Mouse (Mus musculus) small intestine, adult 2 months (tissue): ENCODE measurements around the gene Melk. TPM values are rescaled to one million over a fixed set of nuclear protein-coding genes. Genes with fewer than 3 reads are reported as not detected.

Experiments
- H3K27ac ChIP-seq: fragments of 200-500 bp; 2 replicates; pipeline ENCODE4 v1.5.1; 2012; ENCODE audit warnings: low read depth, low read length, control low read depth, inconsistent platforms; ENCODE audit not compliant: insufficient read depth
- H3K27me3 ChIP-seq: fragments of 200-500 bp; 2 replicates; pipeline ENCODE4 v1.6.1; 2012; ENCODE audit warnings: mild to moderate bottlenecking, moderate library complexity, low read length, inconsistent platforms; ENCODE audit not compliant: control insufficient read depth, insufficient read depth
- H3K36me3 ChIP-seq: fragments of 200-500 bp; 2 replicates; pipeline ENCODE4 v1.6.1; 2012; ENCODE audit warnings: mild to moderate bottlenecking, low read length, control low read depth, inconsistent platforms; ENCODE audit not compliant: control insufficient read depth, insufficient read depth
- H3K4me1 ChIP-seq: fragments of 200-500 bp; 2 replicates; pipeline ENCODE4 v1.6.1; 2012; ENCODE audit warnings: low read length, inconsistent platforms, mixed read lengths; ENCODE audit not compliant: control insufficient read depth, insufficient read depth, insufficient read length
- H3K4me3 ChIP-seq: fragments of 200-500 bp; 2 replicates; pipeline ENCODE4 v1.5.1; 2012; ENCODE audit warnings: low read depth, mild to moderate bottlenecking, control low read depth, inconsistent platforms, low read length, moderate library complexity
- CTCF ChIP-seq: fragments of 200-500 bp; IDR thresholded peaks from 2 replicates; pipeline ENCODE4 v1.5.1; 2012; ENCODE audit warnings: low read depth, mild to moderate bottlenecking, control low read depth, inconsistent platforms, low read length, moderate library complexity, mixed read lengths; ENCODE audit not compliant: insufficient replicate concordance, insufficient read length; ENCODE audit errors: extremely low read depth
- POLR2A ChIP-seq: fragments of 200-500 bp; IDR thresholded peaks from 2 replicates; pipeline ENCODE4 v1.6.1; 2012; ENCODE audit warnings: low read depth, mild to moderate bottlenecking, control low read depth, inconsistent platforms, low read length, moderate library complexity
- WGBS: fragments of 180-500 bp; shearing (Covaris S2); methylation state at CpG from one replicate; pipeline ENCODE4 v1.1.7; 2018; 5-methylcytosine and 5-hydroxymethylcytosine counted together
- polyA plus RNA-seq: library from polyadenylated mRNA; depleted of rRNA; stranded (reverse); fragments of >200 nt; gene quantifications from 2 replicates; pipeline ENCODE4 v1.2.3, GENCODE M21; 2012; rRNA removed

The Melk gene
- polyA plus RNA-seq = 1.1 and 2.4 TPM in 2 replicates

DNA sequence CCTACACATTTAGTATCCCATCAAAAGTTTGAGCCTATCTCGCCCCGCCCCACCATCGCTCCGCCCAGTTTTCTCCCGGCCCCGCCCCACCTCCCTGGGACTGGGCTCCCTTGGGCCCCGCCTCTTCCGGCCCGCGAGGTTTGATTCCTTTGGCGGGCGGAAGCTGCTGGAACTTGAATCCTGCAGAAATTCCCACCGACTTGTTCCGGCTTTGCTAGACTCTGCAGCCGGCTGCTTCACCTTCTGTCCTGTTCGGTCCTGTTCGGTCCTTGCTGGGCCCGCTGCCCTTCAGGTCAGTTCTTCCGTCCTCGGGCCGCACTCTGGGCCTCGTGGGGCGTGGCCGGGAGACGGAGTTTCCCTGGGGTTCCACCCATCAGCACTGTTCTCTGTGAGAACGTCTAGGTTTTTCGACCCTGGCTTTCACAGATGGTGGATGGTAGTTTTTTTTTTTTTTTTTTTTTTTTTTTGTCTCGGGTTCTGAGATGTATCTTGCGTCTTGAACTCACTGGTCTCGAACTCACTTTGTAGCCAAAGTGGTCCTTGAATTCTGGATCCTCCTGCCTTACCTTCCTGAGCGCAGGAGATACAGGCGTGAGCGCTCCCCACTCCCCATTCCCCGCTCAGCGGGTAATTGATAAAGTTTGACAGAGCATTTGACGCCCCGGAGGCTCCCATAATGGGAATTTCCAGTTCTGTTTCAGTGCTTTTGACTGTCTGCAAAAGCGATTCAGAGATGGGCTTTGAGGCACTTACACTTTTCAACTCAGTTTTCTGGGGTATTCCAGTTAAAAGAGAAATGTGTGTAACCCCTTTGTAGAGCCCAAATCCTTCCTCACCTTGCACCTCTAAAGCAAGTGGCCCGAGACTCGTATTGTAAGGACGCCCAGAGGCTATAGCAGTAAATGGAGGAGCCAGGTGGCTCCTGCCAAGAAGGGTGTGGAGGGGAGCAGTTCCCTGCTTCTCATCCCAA is at the start of gene Melk:
TSS of gene Melk (plus strand) at position 96 of the 970 bp plus-strand sequence.
- Histone ChIP-seq H3K4me1 (no peaks in the 10 kb centered on the region), H3K4me3 (peak within 1 kb of the TSS; percentile 100), H3K27me3 (no peaks in the 10 kb centered on the region), H3K27ac (no peak within 1 kb of the TSS), H3K36me3 (no peaks in the 10 kb centered on the region)
- TF ChIP-seq CTCF = no peak
- peak; percentile 36; the same call in 1 of the 2 replicates for TF ChIP-seq POLR2A
- under 1% methylated on average over 41 of the region's 41 CpGs for WGBS

DNA sequence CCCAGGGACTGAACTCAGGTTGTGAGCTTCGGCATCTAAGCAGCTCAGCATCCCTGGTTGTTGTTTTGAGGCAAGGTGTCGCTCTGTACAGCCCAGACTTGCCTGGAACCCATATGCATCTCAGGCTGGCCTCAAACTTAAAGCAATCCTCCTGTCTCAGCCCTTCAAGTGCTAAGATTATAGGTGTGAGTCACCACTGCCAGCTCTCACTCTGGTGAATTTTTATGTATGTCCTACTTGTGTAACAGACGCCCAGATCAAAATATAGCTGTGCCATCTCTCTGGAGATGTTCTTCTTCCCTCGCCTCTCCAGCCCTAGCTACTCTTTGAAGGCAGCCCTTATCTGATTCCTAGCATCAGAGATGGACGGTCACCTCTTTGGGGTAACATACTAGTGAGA is 49.2 kb upstream of the Melk start:
- WGBS = 68% methylated on average over 5 of the region's 5 CpGs
- H3K4me1 ChIP-seq = no peaks in the 10 kb centered on the region
- H3K27me3 ChIP-seq = peaks cover 25% of the 10 kb centered on the region; the same call in 1 of the 2 replicates
- no peaks in the 10 kb centered on the region for H3K36me3 ChIP-seq
- no peak overlapping the region for H3K4me3 ChIP-seq
- no peak overlapping the region for H3K27ac ChIP-seq
- no peak for TF ChIP-seq CTCF
- TF ChIP-seq POLR2A = no peak

DNA sequence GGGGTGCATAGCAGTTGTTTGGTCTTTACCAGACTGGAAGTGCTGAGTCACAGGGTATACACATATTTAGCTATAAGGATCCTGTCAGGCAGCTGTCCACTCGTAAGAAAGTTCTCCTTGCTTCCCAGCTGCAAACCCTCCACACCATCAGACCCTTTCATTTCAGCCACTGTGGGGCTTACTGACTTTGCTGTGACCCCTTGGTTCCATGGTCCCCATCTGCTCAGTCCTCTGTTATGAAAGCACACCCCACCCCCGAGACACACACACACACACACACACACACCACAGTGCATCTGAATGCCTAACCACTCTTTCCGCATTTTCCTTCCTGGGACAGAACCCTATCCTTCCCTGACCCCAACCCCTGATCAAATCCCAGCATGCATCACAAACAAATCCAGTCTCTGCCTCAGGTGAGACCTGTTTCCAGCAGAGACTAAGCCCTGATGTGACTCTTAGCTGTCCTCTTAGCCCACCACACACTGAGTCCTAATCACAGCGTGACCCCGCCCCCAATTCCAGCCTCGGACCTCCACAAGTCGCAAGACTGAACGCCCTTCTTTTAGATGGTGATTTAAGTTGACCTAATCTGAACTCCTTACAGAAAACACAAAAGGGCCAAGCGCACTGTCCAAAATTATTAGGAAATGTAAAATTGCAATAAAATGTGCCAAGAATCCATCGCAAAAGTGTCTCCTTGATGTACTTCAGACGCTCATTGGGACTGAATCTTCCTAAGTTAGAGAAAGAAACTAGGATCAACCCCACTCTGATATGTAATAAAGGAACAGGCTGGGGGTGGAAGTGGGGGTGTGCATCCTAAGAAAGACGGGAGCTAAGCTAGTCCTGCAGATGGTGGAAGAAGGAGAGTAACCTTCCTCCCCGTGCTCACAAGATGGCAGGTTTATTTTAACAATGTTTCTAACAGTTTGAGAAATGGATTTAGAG is 48.4 kb upstream of the Melk start:
- 13% methylated on average over 13 of the region's 13 CpGs for WGBS
- H3K36me3 ChIP-seq = no peaks in the 10 kb centered on the region
- H3K4me3 ChIP-seq = no peak overlapping the region
- TF ChIP-seq CTCF (no peak), POLR2A (no peak)
- H3K27me3 ChIP-seq = peaks cover 21% of the 10 kb centered on the region; the same call in 1 of the 2 replicates
- H3K27ac ChIP-seq = no peak overlapping the region
- no peaks in the 10 kb centered on the region for H3K4me1 ChIP-seq

DNA sequence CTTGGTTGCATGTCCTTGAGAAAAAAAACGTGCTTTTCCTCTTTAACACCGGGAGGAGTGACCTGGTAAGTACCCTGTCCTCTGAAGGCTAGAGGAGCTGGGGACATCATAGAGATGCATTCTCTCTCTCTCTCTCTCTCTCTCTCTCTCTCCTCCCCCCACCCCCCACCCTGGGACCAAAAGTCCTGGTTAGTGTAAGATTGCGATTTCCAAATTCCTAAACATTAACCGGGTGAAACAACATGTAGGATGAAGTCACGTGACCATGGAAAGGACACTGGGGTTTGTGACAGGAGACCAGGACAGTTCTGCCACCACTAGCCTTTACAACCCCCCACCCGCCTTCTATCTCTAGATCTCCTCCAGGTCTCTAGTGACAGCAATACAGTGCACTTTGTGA is 47.5 kb upstream of the Melk start:
- Histone ChIP-seq H3K4me3 (no peak overlapping the region), H3K27me3 (peaks cover 14% of the 10 kb centered on the region; the same call in 1 of the 2 replicates), H3K36me3 (no peaks in the 10 kb centered on the region), H3K4me1 (no peaks in the 10 kb centered on the region), H3K27ac (no peak overlapping the region)
- WGBS = 6% methylated on average over 6 of the region's 6 CpGs
- TF ChIP-seq POLR2A = no peak

DNA sequence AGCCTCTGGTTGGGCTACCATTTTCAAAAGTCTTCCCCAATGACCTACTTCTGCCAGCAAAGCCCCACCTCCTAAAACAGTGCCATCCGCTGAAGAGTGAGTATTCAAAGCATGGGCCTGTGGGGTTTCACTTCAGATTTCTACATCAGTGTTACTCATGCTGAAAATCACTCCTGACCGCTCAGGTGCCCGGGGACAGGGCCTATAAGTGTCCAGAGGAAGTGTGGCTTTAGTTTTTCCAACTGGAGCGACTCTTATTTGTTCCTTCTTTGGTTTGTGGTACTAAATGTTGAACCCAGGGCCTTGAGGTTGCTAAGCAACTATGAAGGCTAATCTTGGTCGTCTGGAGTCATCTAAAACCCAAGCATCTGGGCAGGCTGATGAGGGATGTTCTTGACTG is 46.1 kb upstream of the Melk start:
- 70% methylated on average over 5 of the region's 5 CpGs for WGBS
- H3K4me3 ChIP-seq = no peak overlapping the region
- peaks cover 11% of the 10 kb centered on the region; the same call in 1 of the 2 replicates for H3K27me3 ChIP-seq
- TF ChIP-seq CTCF (no peak), POLR2A (no peak)
- no peaks in the 10 kb centered on the region for H3K36me3 ChIP-seq
- H3K4me1 ChIP-seq = no peaks in the 10 kb centered on the region
- no peak overlapping the region for H3K27ac ChIP-seq

DNA sequence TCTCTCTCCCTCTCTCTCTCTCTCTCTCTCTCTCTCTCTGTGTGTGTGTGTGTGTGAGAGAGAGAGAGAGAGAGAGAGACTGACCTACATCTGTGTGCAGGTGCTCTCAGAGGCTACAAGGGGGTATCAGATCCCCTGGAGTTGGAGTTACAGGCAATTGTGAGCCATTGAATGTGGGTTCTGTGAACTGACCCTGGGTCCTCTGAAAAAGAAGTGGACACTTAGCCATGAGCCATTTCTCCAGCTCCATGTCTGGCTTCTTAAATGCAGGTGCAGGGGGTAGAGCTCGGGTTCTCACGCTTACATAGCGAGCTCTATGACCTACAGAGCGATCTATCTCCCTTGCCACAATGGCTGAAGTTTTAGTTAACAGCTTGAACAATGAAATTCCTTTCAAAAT is 41.5 kb upstream of the Melk start:
- no peaks in the 10 kb centered on the region for H3K27me3 ChIP-seq
- no peaks in the 10 kb centered on the region for H3K4me1 ChIP-seq
- no peaks in the 10 kb centered on the region for H3K36me3 ChIP-seq
- H3K27ac ChIP-seq = no peak overlapping the region
- WGBS = 76% methylated on average over 4 of the region's 4 CpGs
- TF ChIP-seq CTCF (no peak), POLR2A (no peak)
- H3K4me3 ChIP-seq = no peak overlapping the region
